Mouse (Mus musculus) liver, embryonic 15.5 days (tissue): ENCODE results near the gene Sdf4. TPM values are rescaled to one million over a fixed set of nuclear protein-coding genes. Genes with fewer than 3 reads are reported as not detected.

Experiments
- ATAC-seq: fragments of 200-750 bp; cut with Nextera tagmentation; 2 replicates; pipeline ENCODE4 v1.8.0; 2017; ENCODE audit warnings: moderate number of reproducible peaks, mild to moderate bottlenecking, moderate library complexity; ENCODE audit not compliant: insufficient read depth
- H3K27ac ChIP-seq: fragments of 300-500 bp; sonication (generic); replicated peaks from 2 replicates; pipeline ENCODE4 v1.5.1; 2015; ENCODE audit warnings: mild to moderate bottlenecking, inconsistent platforms
- H3K27me3 ChIP-seq: fragments of 300-500 bp; sonication (generic); 2 replicates; pipeline ENCODE4 v1.6.1; 2015; ENCODE audit warnings: mild to moderate bottlenecking, inconsistent platforms
- H3K36me3 ChIP-seq: fragments of 300-500 bp; sonication (generic); replicated peaks from 2 replicates; pipeline ENCODE4 v1.6.1; 2015; ENCODE audit warnings: moderate library complexity, mild to moderate bottlenecking, inconsistent platforms
- H3K4me1 ChIP-seq: fragments of 300-500 bp; sonication (generic); replicated peaks from 2 replicates; pipeline ENCODE4 v1.6.1; 2015; ENCODE audit warnings: inconsistent platforms
- H3K4me2 ChIP-seq: fragments of 300-500 bp; sonication (generic); 2 replicates; pipeline ENCODE4 v1.6.1; 2015; ENCODE audit warnings: moderate library complexity, mild to moderate bottlenecking, inconsistent platforms
- H3K4me3 ChIP-seq: fragments of 300-500 bp; sonication (generic); replicated peaks from 2 replicates; pipeline ENCODE4 v1.5.1; 2015; ENCODE audit warnings: mild to moderate bottlenecking, inconsistent platforms
- H3K9ac ChIP-seq: fragments of 300-500 bp; sonication (generic); 2 replicates; pipeline ENCODE4 v1.6.1; 2015; ENCODE audit warnings: moderate library complexity, mild to moderate bottlenecking, inconsistent platforms
- H3K9me3 ChIP-seq: fragments of 300-500 bp; sonication (generic); replicated peaks from 2 replicates; pipeline ENCODE4 v1.6.1; 2016; ENCODE audit warnings: inconsistent platforms
- WGBS: fragments of 180-500 bp; shearing (Covaris S2); methylation state at CpG from one replicate; pipeline ENCODE4 v1.1.7; 2015; ENCODE audit warnings: mixed read lengths; ENCODE audit not compliant: insufficient replicate concordance; 5-methylcytosine and 5-hydroxymethylcytosine counted together
- polyA plus RNA-seq: library from polyadenylated mRNA; unstranded; fragments of >200 nt; fragmentation: Nextera tagmentation; extraction: Ambion mirVana; gene quantifications from 2 replicates; pipeline ENCODE4 v1.2.1, GENCODE M21; 2015

Gene Sdf4
- polyA plus RNA-seq, 1 experiment from 2014 or later = 77.0 TPM

- Histone ChIP-seq H3K27ac (peak overlapping the region; percentile 69), H3K9ac (peak overlapping the region; percentile 26; the same call in 1 of the 2 replicates), H3K4me2 (peak overlapping the region; percentile 65), H3K36me3 (peaks cover 28% of the 10 kb centered on the region), H3K27me3 (no peaks in the 10 kb centered on the region), H3K9me3 (no peaks in the 10 kb centered on the region), H3K4me3 (peak overlapping the region; percentile 15; the same call in 1 of the 2 replicates), H3K4me1 (peaks cover 55% of the 10 kb centered on the region)
- peak; percentile 78 for ATAC-seq
- 39% methylated on average over 13 of the region's 13 CpGs for WGBS
Observed at GRCm38 (mm10) chr4:155969043-155969653, 23.5 kb upstream of the Sdf4 start.

- no peak overlapping the region for H3K4me2 ChIP-seq
- WGBS = 68% methylated on average over 5 of the region's 5 CpGs
- no peaks in the 10 kb centered on the region for H3K9me3 ChIP-seq
- no peak overlapping the region for H3K4me3 ChIP-seq
- peak overlapping the region; percentile 35; the same call in 1 of the 2 replicates for H3K27ac ChIP-seq
- no peaks in the 10 kb centered on the region for H3K27me3 ChIP-seq
- peaks cover 44% of the 10 kb centered on the region for H3K4me1 ChIP-seq
- no peak for ATAC-seq
- peaks cover 20% of the 10 kb centered on the region for H3K36me3 ChIP-seq
- H3K9ac ChIP-seq = no peak overlapping the region
Observed at GRCm38 (mm10) chr4:155970286-155970685, 22.4 kb upstream of the Sdf4 start.

DNA sequence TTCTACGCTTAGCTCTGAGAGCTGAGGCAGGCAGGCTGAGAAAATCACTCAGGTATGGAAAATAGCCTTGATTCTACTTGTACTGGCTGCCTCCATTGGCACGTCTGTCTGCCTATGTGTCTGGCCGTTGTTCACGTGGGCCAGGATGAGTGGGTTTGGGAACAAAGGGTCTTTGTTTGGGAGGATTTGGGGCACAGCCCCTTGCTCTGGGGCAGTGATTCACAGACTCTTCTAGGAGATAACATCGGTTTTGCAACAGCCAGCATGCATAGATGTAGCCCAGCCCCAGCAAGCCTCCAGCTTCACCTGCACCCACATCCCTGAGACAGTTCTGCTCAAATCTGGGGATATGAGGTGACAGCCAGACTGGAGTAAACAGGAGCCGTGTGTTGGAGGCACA is 20.0 kb upstream of the Sdf4 start:
- 0 out of 2 replicates have a peak, but pooled peaks cover 1% of the 10 kb centered on the region for H3K36me3 ChIP-seq
- no peaks in the 10 kb centered on the region for H3K27me3 ChIP-seq
- H3K4me2 ChIP-seq = no peak overlapping the region
- ATAC-seq = no peak
- H3K9ac ChIP-seq = no peak overlapping the region
- no peak overlapping the region for H3K27ac ChIP-seq
- 74% methylated on average over 6 of the region's 6 CpGs for WGBS
- no peaks in the 10 kb centered on the region for H3K9me3 ChIP-seq
- no peak overlapping the region for H3K4me3 ChIP-seq
- H3K4me1 ChIP-seq = peaks cover 27% of the 10 kb centered on the region

GRCm38 (mm10) chr4:155973239-155973638 is 19.4 kb upstream of the Sdf4 start:
- WGBS = 79% methylated on average over 2 of the region's 2 CpGs
- Histone ChIP-seq H3K4me1 (peaks cover 23% of the 10 kb centered on the region), H3K9me3 (no peaks in the 10 kb centered on the region), H3K27ac (no peak overlapping the region), H3K4me2 (no peak overlapping the region), H3K36me3 (no peaks in the 10 kb centered on the region), H3K27me3 (no peaks in the 10 kb centered on the region), H3K4me3 (no peak overlapping the region), H3K9ac (no peak overlapping the region)
- no peak for ATAC-seq

DNA sequence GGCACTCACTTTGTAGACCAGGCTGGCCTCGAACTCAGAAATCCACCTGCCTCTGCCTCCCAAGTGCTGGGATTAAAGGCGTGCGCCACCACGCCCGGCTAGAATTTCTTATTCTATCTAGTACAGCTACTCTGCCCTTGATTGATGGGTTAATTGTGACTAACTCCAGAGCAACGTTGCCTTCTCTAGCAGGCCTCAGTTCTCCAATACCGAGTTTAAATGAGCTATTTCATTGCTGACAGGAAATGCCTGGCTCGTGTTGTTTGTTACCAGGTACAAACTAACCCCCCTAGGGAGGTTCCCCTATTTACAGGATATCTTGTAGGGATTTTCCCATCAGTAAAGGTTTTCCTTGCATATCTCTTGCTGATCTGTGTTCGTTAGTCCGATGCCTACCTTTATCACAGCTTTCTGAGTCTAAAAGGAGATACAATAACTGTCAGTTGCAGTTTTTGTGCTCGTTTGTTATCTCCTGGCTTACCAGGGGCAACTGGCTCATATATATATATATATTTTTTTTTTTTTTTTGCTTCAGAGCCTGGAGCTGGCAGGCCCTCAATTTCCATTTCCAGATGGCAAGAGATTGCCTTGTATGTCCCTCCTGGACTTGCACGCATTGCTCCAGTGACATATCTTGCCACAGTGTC is 11.1 kb upstream of the Sdf4 start:
- Histone ChIP-seq H3K9me3 (no peaks in the 10 kb centered on the region), H3K4me2 (no peak overlapping the region), H3K9ac (no peak overlapping the region), H3K4me1 (peaks cover 8% of the 10 kb centered on the region; the same call in 1 of the 2 replicates), H3K4me3 (no peak overlapping the region), H3K27ac (no peak overlapping the region), H3K36me3 (no peaks in the 10 kb centered on the region), H3K27me3 (peaks cover 3% of the 10 kb centered on the region; the same call in 1 of the 2 replicates)
- ATAC-seq = no peak
- 37% methylated on average over 12 of the region's 12 CpGs for WGBS

DNA sequence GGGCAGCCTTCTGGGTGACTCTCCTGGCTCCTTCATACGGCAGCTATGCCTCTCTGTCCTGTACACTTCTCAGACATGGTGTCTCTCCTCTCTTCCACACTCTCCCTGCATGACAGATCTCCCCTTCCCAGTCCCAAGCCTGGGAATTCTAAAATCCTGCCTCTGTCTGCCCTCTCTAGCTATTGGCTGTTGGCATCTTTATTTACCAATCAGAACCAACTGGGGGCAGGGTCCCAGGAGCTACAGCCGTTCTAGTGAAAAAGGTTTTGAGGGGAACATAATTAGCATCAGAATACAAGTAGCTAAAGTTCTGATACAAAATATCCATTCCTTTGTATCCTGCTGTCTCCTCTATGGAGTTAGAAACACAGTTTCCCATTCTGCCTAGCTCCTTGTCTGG is 8.9 kb upstream of the Sdf4 start:
- no peak overlapping the region for H3K27ac ChIP-seq
- H3K9me3 ChIP-seq = no peaks in the 10 kb centered on the region
- peaks cover 23% of the 10 kb centered on the region for H3K4me1 ChIP-seq
- ATAC-seq = no peak
- H3K27me3 ChIP-seq = peaks cover 3% of the 10 kb centered on the region; the same call in 1 of the 2 replicates
- no peak overlapping the region for H3K4me2 ChIP-seq
- no peaks in the 10 kb centered on the region for H3K36me3 ChIP-seq
- no peak overlapping the region for H3K9ac ChIP-seq
- WGBS = 40% methylated on average over 2 of the region's 2 CpGs
- no peak overlapping the region for H3K4me3 ChIP-seq

DNA sequence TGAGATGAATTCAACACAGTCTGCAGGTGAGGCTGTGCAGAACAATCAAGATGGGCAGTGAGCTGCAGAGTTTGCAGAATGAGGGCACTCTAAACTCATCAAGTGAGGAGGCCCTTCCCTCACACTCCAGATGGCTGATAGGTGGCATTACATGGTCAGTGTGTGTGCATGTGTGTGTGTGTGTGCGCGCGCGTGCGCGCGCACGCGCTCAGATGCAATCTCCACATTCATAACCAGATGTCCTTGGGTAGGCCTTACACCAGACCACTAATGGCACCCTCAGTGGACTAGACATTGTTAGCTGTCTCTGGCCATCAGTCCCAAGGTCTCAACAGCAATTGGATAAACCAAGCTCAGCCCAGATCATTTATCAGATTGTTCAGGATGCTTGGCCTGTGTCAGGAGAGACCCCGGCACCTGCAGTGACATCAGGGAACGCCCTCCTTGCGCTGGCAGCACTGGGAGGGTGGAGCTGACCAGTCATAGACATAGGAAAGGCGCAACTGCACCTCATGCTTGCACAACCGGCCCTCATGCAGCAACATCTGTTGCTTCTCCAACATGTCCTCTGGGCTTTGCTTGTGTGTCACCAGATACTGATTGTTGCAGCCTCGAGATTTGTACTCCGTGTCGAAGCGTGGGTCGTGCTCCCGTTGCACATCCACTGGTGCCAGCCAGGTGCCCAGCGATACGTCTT is 1.3 kb upstream of the Sdf4 start:
- Histone ChIP-seq H3K27me3 (no peaks in the 10 kb centered on the region), H3K4me1 (peaks cover 70% of the 10 kb centered on the region), H3K9ac (peak overlapping the region; percentile 82), H3K4me3 (peak overlapping the region; percentile 98), H3K36me3 (peaks cover 5% of the 10 kb centered on the region), H3K9me3 (no peaks in the 10 kb centered on the region), H3K4me2 (peak overlapping the region; percentile 100), H3K27ac (peak overlapping the region; percentile 99)
- ATAC-seq = no peak
- WGBS = 65% methylated on average over 22 of the region's 22 CpGs

DNA sequence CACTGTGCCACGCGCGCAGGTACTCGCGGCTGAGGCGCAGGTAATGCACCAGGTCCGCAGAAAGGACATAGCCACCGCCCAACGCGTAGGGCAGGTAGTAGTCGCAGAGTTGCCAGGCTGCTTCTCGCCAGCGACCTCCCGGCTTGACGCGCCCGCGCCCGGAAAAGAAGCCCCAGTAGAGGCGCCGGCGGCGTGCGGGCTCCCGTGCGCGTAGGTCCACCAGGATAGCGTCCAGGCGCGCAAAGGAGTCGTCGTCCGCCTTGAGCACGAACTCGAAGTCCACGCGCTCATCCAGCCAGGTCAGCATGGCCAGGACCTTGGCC is 803 bp upstream of the Sdf4 start:
- Histone ChIP-seq H3K4me3 (peak overlapping the region; percentile 98), H3K27ac (peak overlapping the region; percentile 99), H3K9ac (peak overlapping the region; percentile 82), H3K4me2 (peak overlapping the region; percentile 100), H3K27me3 (no peaks in the 10 kb centered on the region), H3K36me3 (peaks cover 10% of the 10 kb centered on the region), H3K9me3 (no peaks in the 10 kb centered on the region), H3K4me1 (peaks cover 70% of the 10 kb centered on the region)
- whole genome bisulfite sequencing = 18% methylated on average over 37 of the region's 37 CpGs
- ATAC-seq = no peak

GRCm38 (mm10) chr4:155992906-155993547 is 355 bp downstream of the Sdf4 start:
- Histone ChIP-seq H3K27ac (peak overlapping the region; percentile 99), H3K4me2 (peak overlapping the region; percentile 75), H3K36me3 (peaks cover 22% of the 10 kb centered on the region), H3K9me3 (no peaks in the 10 kb centered on the region), H3K4me1 (peaks cover 66% of the 10 kb centered on the region), H3K4me3 (peak overlapping the region; percentile 98), H3K27me3 (no peaks in the 10 kb centered on the region), H3K9ac (peak overlapping the region; percentile 90)
- under 1% methylated on average over 70 of the region's 70 CpGs for WGBS
- peak; percentile 75 for ATAC-seq

GRCm38 (mm10) chr4:155993606-155994005 is 934 bp downstream of the Sdf4 start:
- Histone ChIP-seq H3K4me1 (peaks cover 60% of the 10 kb centered on the region), H3K9me3 (no peaks in the 10 kb centered on the region), H3K27me3 (no peaks in the 10 kb centered on the region), H3K4me2 (peak overlapping the region; percentile 75), H3K9ac (peak overlapping the region; percentile 90), H3K27ac (peak overlapping the region; percentile 99), H3K4me3 (peak overlapping the region; percentile 98), H3K36me3 (peaks cover 28% of the 10 kb centered on the region)
- WGBS = 2% methylated on average over 15 of the region's 15 CpGs
- ATAC-seq = no peak

- H3K9ac ChIP-seq = no peak overlapping the region
- H3K4me1 ChIP-seq = no peaks in the 10 kb centered on the region
- no peaks in the 10 kb centered on the region for H3K27me3 ChIP-seq
- WGBS = 83% methylated on average over 3 of the region's 3 CpGs
- no peak for ATAC-seq
- H3K4me3 ChIP-seq = no peak overlapping the region
- H3K9me3 ChIP-seq = no peaks in the 10 kb centered on the region
- no peak overlapping the region for H3K27ac ChIP-seq
- H3K36me3 ChIP-seq = peaks cover 93% of the 10 kb centered on the region
- no peak overlapping the region for H3K4me2 ChIP-seq
Observed at GRCm38 (mm10) chr4:156004109-156004508, 11.4 kb downstream of the Sdf4 start.
